Mouse (Mus musculus): Measurements from ENCODE around the gene Tmem217. TPM values are rescaled to one million over a fixed set of nuclear protein-coding genes. Genes with fewer than 3 reads are reported as not detected.
"Not testable (repeated sequence)": the region's sequence is repeated elsewhere in the genome, so short reads cannot be mapped to it uniquely, and the experiment has no call there.

Gene Tmem217
- polyA plus RNA-seq, 1 experiment from 2014 or later: not detected

DNA sequence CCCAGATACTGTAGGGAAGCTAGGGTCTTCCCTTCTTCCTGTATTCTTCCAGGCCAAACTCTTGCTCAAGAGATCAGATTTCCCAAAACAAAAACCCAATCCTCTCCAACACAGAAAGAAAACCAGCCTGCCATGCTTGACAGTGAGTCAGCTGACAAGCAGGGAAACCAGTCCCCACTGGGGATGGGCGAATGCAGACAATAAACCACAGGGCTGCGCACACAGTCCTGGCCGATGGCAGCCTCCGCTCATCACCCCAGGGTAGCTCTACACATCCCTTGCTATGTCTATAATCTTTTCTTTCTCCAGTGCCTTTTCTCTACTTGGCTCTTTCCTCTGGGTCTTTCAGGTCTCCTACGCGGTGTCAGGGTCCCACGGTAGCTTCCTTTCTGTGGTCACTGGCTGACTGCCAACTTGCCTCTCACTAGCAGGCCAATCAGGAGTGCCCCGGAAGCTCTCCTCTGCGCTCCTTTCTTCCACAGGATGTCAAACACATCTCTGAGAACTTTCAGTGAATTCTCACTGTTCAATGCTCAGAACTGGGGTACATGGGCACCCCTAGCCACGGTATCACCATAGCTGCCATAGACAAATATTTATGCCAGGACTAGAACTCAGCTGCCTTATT, 20.3 kb downstream of the Tmem217 start:
- Histone ChIP-seq H3K4me2 (replicated peaks; ENCODE audit: low read depth) (no peak overlapping the region), H3K36me3 (ENCODE audit: control insufficient read depth, insufficient read depth) (no peaks in the 10 kb centered on the region), H3K9me3 (ENCODE audit: control insufficient read depth) (no peaks in the 10 kb centered on the region), H3K27me3 (replicated peaks; ENCODE audit: control insufficient read depth, insufficient read depth, low read length) (no peaks in the 10 kb centered on the region), H3K9ac (ENCODE audit: low read depth, low read length) (no peak overlapping the region), H3K4me1 (replicated peaks; ENCODE audit: control insufficient read depth, insufficient read depth, low read length) (no peaks in the 10 kb centered on the region), H3K4me3 (ENCODE audit: low read depth, low read length) (no peak overlapping the region), H3K27ac (ENCODE audit: low read depth, low read length) (no peak overlapping the region)
- 62% methylated on average over 10 of the region's 10 CpGs for WGBS
- TF ChIP-seq CTCF (IDR thresholded peaks at IDR 0.05; ENCODE audit: low read depth): no peak
- no peak for ATAC-seq

DNA sequence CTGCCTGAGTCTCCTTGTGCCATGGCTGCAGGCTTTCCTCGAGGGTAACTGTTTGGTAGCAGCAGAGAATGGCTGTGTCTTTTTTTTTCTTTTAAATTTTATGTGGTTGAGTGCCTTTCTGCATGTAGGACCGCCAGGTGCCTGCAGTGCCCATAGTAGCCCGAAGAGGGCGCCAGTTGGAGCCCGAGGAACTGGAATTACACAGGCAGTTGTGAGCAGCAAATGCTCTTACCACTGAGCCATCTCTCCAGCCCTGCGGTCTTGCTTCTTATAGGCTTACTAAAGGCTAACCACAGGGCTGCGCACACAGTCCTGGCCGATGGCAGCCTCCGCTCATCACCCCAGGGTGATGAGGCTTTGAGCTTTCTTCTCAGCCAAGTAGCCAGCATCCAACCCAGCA, 20.9 kb downstream of the Tmem217 start:
- Histone ChIP-seq H3K4me1 (replicated peaks; ENCODE audit: control insufficient read depth, insufficient read depth, low read length) (no peaks in the 10 kb centered on the region), H3K27me3 (replicated peaks; ENCODE audit: control insufficient read depth, insufficient read depth, low read length) (no peaks in the 10 kb centered on the region), H3K9ac (ENCODE audit: low read depth, low read length) (no peak overlapping the region), H3K36me3 (ENCODE audit: control insufficient read depth, insufficient read depth) (no peaks in the 10 kb centered on the region), H3K27ac (ENCODE audit: low read depth, low read length) (no peak overlapping the region), H3K9me3 (ENCODE audit: control insufficient read depth) (no peaks in the 10 kb centered on the region), H3K4me2 (replicated peaks; ENCODE audit: low read depth) (no peak overlapping the region), H3K4me3 (ENCODE audit: low read depth, low read length) (no peak overlapping the region)
- TF ChIP-seq CTCF (IDR thresholded peaks at IDR 0.05; ENCODE audit: low read depth): peak; percentile 32
- ATAC-seq: no peak
- 79% methylated on average over 9 of the region's 9 CpGs for WGBS

DNA sequence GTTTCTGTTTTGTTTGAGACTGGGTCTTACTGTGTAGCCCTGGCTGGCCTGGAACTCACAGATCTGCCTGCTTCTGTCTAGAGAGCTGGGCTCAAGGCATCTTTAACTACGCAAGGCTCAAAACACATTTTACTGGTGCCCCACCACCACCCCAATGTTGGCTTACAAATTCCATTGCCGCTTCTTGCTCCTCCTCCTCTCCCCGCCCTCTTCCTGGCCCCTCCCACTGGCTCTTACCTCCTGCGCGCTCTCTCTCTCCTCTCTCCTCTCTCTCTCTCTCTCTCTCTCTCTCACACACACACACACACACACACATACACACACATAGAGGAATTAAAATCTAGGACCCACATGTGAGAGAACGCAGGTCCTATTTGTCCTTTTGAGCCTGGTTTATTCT, 21.7 kb downstream of the Tmem217 start:
- no peak for TF ChIP-seq CTCF (IDR thresholded peaks at IDR 0.05; ENCODE audit: low read depth)
- no peak overlapping the region for H3K4me3 ChIP-seq (ENCODE audit: low read depth, low read length)
- WGBS: 80% methylated on average over 6 of the region's 6 CpGs
- no peaks in the 10 kb centered on the region for H3K27me3 ChIP-seq (replicated peaks; ENCODE audit: control insufficient read depth, insufficient read depth, low read length)
- no peaks in the 10 kb centered on the region for H3K9me3 ChIP-seq (ENCODE audit: control insufficient read depth)
- ATAC-seq: no peak
- no peak overlapping the region for H3K27ac ChIP-seq (ENCODE audit: low read depth, low read length)
- H3K4me2 ChIP-seq (replicated peaks; ENCODE audit: low read depth): no peak overlapping the region
- H3K4me1 ChIP-seq (replicated peaks; ENCODE audit: control insufficient read depth, insufficient read depth, low read length): no peaks in the 10 kb centered on the region
- H3K36me3 ChIP-seq (ENCODE audit: control insufficient read depth, insufficient read depth): no peaks in the 10 kb centered on the region
- no peak overlapping the region for H3K9ac ChIP-seq (ENCODE audit: low read depth, low read length)

DNA sequence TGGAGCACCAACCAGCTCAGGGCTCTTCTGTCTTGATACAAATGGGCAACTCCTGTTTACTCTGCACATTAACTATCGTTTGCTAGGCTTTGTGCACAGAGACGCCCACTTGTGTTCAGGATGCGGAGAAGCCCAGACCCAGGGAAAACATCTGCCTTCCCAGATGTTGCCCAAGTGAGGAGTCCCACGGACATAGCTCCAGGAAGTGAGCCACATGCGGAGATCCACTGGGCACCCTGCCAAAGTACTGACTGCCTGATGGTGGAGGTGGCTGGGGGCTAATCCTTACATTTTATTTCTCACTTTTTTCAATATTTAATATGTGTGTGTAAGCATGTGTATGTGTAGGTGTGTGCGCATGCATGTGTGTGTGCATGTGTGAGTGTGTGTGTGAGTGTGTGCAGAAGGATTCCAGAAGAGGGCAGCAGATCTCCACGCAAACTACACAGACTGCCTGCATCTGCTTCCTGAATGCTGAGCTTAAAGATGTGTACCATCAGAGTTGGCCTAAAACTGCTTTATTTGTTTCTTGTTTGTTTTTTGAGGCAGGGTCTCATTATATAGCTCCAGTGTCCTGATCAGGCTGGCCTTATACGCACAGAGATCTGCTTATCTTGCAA, 23.5 kb downstream of the Tmem217 start:
- H3K36me3 ChIP-seq (ENCODE audit: control insufficient read depth, insufficient read depth): no peaks in the 10 kb centered on the region
- H3K9ac ChIP-seq (ENCODE audit: low read depth, low read length): no peak overlapping the region
- H3K4me2 ChIP-seq (replicated peaks; ENCODE audit: low read depth): no peak overlapping the region
- H3K4me1 ChIP-seq (replicated peaks; ENCODE audit: control insufficient read depth, insufficient read depth, low read length): no peaks in the 10 kb centered on the region
- H3K27ac ChIP-seq (ENCODE audit: low read depth, low read length): no peak overlapping the region
- no peak overlapping the region for H3K4me3 ChIP-seq (ENCODE audit: low read depth, low read length)
- H3K9me3 ChIP-seq (ENCODE audit: control insufficient read depth): no peaks in the 10 kb centered on the region
- 68% methylated on average over 8 of the region's 8 CpGs for WGBS
- peak; percentile 16; the same call in 1 of the 2 replicates for ATAC-seq
- TF ChIP-seq CTCF (IDR thresholded peaks at IDR 0.05; ENCODE audit: low read depth): peak; percentile 85
- H3K27me3 ChIP-seq (replicated peaks; ENCODE audit: control insufficient read depth, insufficient read depth, low read length): no peaks in the 10 kb centered on the region

DNA sequence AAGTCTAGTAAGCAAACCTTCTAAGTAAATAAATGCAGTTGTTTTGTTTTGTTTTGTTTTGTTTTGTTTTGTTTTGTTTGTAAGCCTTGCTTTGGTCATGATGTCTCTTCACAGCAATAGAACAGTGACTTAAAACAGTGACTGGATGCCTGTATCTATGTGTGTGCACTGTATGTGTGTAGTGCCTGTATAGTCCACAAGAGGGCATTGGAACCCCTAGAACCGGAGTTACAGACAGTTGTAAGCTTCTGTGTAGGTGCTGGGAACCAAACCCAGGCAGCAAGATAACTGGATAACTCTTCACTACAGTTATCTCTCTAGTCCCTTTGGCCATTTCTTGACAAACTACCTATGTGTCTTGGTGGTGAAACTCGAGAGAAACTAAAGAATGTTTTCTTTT, 26.6 kb downstream of the Tmem217 start:
- peak; percentile 18; the same call in 1 of the 2 replicates for TF ChIP-seq CTCF (IDR thresholded peaks at IDR 0.05; ENCODE audit: low read depth)
- no peak for ATAC-seq
- no peak overlapping the region for H3K27ac ChIP-seq (ENCODE audit: low read depth, low read length)
- no peak overlapping the region for H3K4me3 ChIP-seq (ENCODE audit: low read depth, low read length)
- H3K9me3 ChIP-seq (ENCODE audit: control insufficient read depth): no peaks in the 10 kb centered on the region
- H3K9ac ChIP-seq (ENCODE audit: low read depth, low read length): no peak overlapping the region
- no peaks in the 10 kb centered on the region for H3K36me3 ChIP-seq (ENCODE audit: control insufficient read depth, insufficient read depth)
- 79% methylated on average over 2 of the region's 2 CpGs for WGBS
- H3K27me3 ChIP-seq (replicated peaks; ENCODE audit: control insufficient read depth, insufficient read depth, low read length): no peaks in the 10 kb centered on the region
- no peak overlapping the region for H3K4me2 ChIP-seq (replicated peaks; ENCODE audit: low read depth)
- H3K4me1 ChIP-seq (replicated peaks; ENCODE audit: control insufficient read depth, insufficient read depth, low read length): no peaks in the 10 kb centered on the region

DNA sequence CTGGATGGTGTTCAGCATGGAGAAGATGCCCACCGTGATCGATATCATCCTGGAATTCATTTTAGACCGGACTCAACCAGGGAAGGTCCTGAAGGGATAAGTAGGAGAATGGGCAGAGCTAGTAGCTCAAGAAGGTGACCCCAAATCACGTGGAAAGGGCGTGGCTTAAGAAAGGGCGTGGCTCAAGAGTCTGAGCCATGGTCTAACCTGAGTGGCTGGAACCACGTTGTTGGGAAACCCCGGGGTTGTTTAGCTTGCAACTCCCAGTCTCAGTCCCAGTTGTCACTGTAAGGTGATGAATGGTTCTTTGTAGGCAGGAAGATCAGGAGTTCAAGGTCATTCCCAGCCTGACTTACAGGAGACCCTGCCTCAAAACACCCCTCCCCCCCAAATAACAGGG, 32.5 kb downstream of the Tmem217 start:
- H3K4me3 ChIP-seq (ENCODE audit: low read depth, low read length): no peak overlapping the region
- WGBS: 69% methylated on average over 8 of the region's 8 CpGs
- no peaks in the 10 kb centered on the region for H3K36me3 ChIP-seq (ENCODE audit: control insufficient read depth, insufficient read depth)
- H3K9me3 ChIP-seq (ENCODE audit: control insufficient read depth): no peaks in the 10 kb centered on the region
- H3K4me1 ChIP-seq (replicated peaks; ENCODE audit: control insufficient read depth, insufficient read depth, low read length): no peaks in the 10 kb centered on the region
- H3K9ac ChIP-seq (ENCODE audit: low read depth, low read length): no peak overlapping the region
- no peaks in the 10 kb centered on the region for H3K27me3 ChIP-seq (replicated peaks; ENCODE audit: control insufficient read depth, insufficient read depth, low read length)
- no peak overlapping the region for H3K4me2 ChIP-seq (replicated peaks; ENCODE audit: low read depth)
- H3K27ac ChIP-seq (ENCODE audit: low read depth, low read length): no peak overlapping the region
- no peak for ATAC-seq
- no peak for TF ChIP-seq CTCF (IDR thresholded peaks at IDR 0.05; ENCODE audit: low read depth)

DNA sequence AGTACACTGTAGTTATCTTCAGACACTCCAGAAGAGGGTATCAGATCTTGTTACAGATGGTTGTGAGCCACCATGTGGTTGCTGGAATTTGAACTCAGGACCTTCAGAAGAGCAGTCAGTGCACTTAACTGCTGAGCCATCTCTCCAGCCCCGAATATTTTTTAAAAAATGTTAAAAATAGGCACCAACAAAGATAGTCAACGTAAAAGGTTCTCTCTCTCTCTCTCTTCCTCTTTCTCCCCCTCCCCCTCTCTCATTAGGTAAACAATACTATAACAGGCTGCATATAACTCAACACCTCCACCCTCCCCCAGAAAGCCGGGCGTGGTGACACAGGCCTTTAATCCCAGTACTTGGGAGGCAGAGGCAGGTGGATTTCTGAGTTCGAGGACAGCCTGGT, 33.5 kb downstream of the Tmem217 start:
- 88% methylated on average over 5 of the region's 5 CpGs for WGBS
- not testable (repeated sequence) for H3K4me2 ChIP-seq (replicated peaks; ENCODE audit: low read depth); H3K27ac ChIP-seq (ENCODE audit: low read depth, low read length); H3K9ac ChIP-seq (ENCODE audit: low read depth, low read length); H3K9me3 ChIP-seq (ENCODE audit: control insufficient read depth); ATAC-seq; H3K4me3 ChIP-seq (ENCODE audit: low read depth, low read length); H3K36me3 ChIP-seq (ENCODE audit: control insufficient read depth, insufficient read depth); H3K27me3 ChIP-seq (replicated peaks; ENCODE audit: control insufficient read depth, insufficient read depth, low read length); H3K4me1 ChIP-seq (replicated peaks; ENCODE audit: control insufficient read depth, insufficient read depth, low read length)
